Mouse (Mus musculus): ENCODE results near the gene Kif18b. TPM values are rescaled to one million over a fixed set of nuclear protein-coding genes. Genes with fewer than 3 reads are reported as not detected.

Gene Kif18b
- polyA plus RNA-seq, 1 experiment: 0.10 TPM

- TF ChIP-seq CTCF (IDR thresholded peaks at IDR 0.05; ENCODE audit: borderline replicate concordance, insufficient read depth, low read depth, low read length): no peak
- no peak for TF ChIP-seq POLR2A (IDR thresholded peaks at IDR 0.05; ENCODE audit: borderline replicate concordance, insufficient read depth, low read length)
- WGBS: 71% methylated on average over 4 of the region's 4 CpGs
- Histone ChIP-seq H3K4me1 (ENCODE audit: control insufficient read depth, insufficient read depth, low read length) (no peaks in the 10 kb centered on the region), H3K27me3 (ENCODE audit: control insufficient read depth, insufficient read depth, low read length) (no peaks in the 10 kb centered on the region), H3K27ac (ENCODE audit: insufficient read depth, low read length) (no peak overlapping the region), H3K4me3 (replicated peaks; ENCODE audit: insufficient read depth, low read depth, low read length) (no peak overlapping the region)
- no peak for DNase-seq
Measured at GRCm38 (mm10) chr11:102961082-102961481, 36.2 kb upstream of the Kif18b start.

DNA sequence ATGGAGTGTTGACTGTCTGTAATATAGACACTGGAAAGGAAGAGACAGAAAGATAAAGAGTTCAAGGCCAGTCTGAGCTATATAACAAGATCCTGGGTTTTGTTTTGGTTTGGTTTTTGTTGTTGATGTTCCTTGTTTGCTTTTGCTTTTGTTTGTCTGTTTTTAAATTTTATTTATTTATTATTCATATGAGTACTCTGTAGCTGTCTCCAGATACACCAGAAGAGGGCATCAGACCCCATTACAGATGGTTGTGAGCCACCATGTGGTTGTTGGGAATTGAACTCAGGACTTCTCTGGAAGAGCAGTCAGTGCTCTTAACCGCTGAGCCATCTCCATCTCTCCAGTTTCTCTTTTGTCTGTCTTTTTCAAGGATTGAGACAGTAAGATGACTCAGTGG lies 33.9 kb upstream of the Kif18b start:
- DNase-seq: no peak
- TF ChIP-seq POLR2A (IDR thresholded peaks at IDR 0.05; ENCODE audit: borderline replicate concordance, insufficient read depth, low read length) (no peak), CTCF (IDR thresholded peaks at IDR 0.05; ENCODE audit: borderline replicate concordance, insufficient read depth, low read depth, low read length) (no peak)
- H3K27me3 ChIP-seq (ENCODE audit: control insufficient read depth, insufficient read depth, low read length): no peaks in the 10 kb centered on the region
- no peak overlapping the region for H3K4me3 ChIP-seq (replicated peaks; ENCODE audit: insufficient read depth, low read depth, low read length)
- WGBS: 88% methylated on average over 1 of the region's 1 CpGs
- H3K4me1 ChIP-seq (ENCODE audit: control insufficient read depth, insufficient read depth, low read length): no peaks in the 10 kb centered on the region
- H3K27ac ChIP-seq (ENCODE audit: insufficient read depth, low read length): no peak overlapping the region

DNA sequence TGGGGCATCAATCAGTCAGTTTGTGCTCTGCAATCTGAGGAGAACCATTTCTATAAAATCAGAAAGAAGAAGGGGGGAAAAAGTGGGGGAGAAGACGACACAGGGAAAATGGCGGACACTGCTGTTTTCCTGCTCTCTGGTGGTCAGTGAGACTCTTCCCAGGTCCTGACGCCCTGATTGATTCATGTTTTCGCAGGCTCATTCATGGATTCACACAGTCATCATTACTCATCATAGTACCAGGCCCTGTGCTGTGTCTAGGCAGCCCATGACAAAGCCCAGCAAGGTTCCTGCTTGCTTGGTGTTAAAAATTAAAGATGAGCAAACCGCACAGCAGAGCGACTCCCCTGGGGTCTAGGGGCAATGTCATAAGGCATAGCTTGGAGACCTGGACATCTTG lies 33.5 kb upstream of the Kif18b start:
- no peaks in the 10 kb centered on the region for H3K27me3 ChIP-seq (ENCODE audit: control insufficient read depth, insufficient read depth, low read length)
- H3K4me3 ChIP-seq (replicated peaks; ENCODE audit: insufficient read depth, low read depth, low read length): no peak overlapping the region
- no peak for TF ChIP-seq POLR2A (IDR thresholded peaks at IDR 0.05; ENCODE audit: borderline replicate concordance, insufficient read depth, low read length)
- no peak for TF ChIP-seq CTCF (IDR thresholded peaks at IDR 0.05; ENCODE audit: borderline replicate concordance, insufficient read depth, low read depth, low read length)
- WGBS: 75% methylated on average over 6 of the region's 6 CpGs
- H3K27ac ChIP-seq (ENCODE audit: insufficient read depth, low read length): no peak overlapping the region
- no peak for DNase-seq
- no peaks in the 10 kb centered on the region for H3K4me1 ChIP-seq (ENCODE audit: control insufficient read depth, insufficient read depth, low read length)

DNA sequence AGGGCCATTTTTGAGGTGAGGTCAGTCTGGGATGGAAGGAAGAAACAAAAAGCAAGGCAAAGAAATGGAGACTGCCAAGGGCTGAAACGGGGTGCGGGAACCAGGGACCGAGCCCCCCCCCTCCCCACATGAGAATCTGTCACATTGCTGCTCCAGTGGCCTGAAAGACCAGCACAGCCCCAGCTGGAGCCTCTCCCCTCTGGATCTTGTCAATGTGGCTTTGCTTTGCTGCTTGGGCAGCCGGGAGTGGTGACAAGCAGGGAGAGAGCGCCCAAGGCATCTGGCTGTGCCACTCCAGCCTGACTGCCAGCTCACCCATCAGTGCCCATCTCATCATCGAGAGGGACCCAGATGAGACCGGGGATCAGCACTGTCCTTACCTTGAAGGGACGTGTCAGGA lies 32.8 kb upstream of the Kif18b start:
- no peak for DNase-seq
- Histone ChIP-seq H3K4me3 (replicated peaks; ENCODE audit: insufficient read depth, low read depth, low read length) (no peak overlapping the region), H3K4me1 (ENCODE audit: control insufficient read depth, insufficient read depth, low read length) (no peaks in the 10 kb centered on the region), H3K27me3 (ENCODE audit: control insufficient read depth, insufficient read depth, low read length) (no peaks in the 10 kb centered on the region), H3K27ac (ENCODE audit: insufficient read depth, low read length) (no peak overlapping the region)
- WGBS: 42% methylated on average over 8 of the region's 8 CpGs
- no peak for TF ChIP-seq CTCF (IDR thresholded peaks at IDR 0.05; ENCODE audit: borderline replicate concordance, insufficient read depth, low read depth, low read length)
- TF ChIP-seq POLR2A (IDR thresholded peaks at IDR 0.05; ENCODE audit: borderline replicate concordance, insufficient read depth, low read length): no peak

DNA sequence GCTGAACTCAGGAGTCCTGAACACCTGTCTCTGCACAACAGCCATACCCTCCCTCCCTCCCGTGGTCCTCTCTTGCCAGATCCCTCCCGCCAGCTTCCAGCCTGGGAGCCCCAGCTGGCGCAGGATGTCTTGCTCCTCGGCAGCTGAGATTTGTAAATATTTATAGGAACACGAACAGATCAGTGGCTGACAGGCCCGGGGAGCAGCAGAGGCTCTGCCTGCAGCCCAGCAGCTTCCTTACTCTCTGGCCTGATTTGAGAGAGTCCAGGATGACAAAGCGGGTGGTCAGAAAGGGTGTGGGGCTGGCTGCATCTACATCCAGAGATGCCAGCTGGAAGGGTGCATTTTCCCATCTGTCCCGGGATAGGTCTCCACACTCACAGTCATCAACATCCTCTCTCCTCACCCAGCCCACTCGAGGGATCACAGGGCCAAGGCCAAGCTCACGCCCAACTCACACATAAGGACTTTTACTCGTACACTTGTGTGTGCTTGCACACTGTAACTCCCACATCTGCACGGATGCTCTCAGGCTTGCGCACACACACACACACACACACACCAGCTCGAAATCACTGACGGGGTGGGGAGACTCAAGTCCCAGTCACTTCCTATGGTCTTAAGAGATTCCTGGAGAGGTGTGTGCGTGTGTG lies 32.2 kb upstream of the Kif18b start:
- H3K27ac ChIP-seq (ENCODE audit: insufficient read depth, low read length): no peak overlapping the region
- DNase-seq: no peak

GRCm38 (mm10) chr11:102952922-102953321 lies 28.0 kb upstream of the Kif18b start:
- TF ChIP-seq POLR2A (IDR thresholded peaks at IDR 0.05; ENCODE audit: borderline replicate concordance, insufficient read depth, low read length) (no peak), CTCF (IDR thresholded peaks at IDR 0.05; ENCODE audit: borderline replicate concordance, insufficient read depth, low read depth, low read length) (no peak)
- Histone ChIP-seq H3K27ac (ENCODE audit: insufficient read depth, low read length) (no peak overlapping the region), H3K27me3 (ENCODE audit: control insufficient read depth, insufficient read depth, low read length) (no peaks in the 10 kb centered on the region), H3K4me3 (replicated peaks; ENCODE audit: insufficient read depth, low read depth, low read length) (no peak overlapping the region), H3K4me1 (ENCODE audit: control insufficient read depth, insufficient read depth, low read length) (no peaks in the 10 kb centered on the region)
- DNase-seq: no peak
- 51% methylated on average over 6 of the region's 6 CpGs for WGBS

More for the DNA sequence above, 32.2 kb upstream of the Kif18b start:
- TF ChIP-seq CTCF (IDR thresholded peaks at IDR 0.05; ENCODE audit: borderline replicate concordance, insufficient read depth, low read depth, low read length) (no peak), POLR2A (IDR thresholded peaks at IDR 0.05; ENCODE audit: borderline replicate concordance, insufficient read depth, low read length) (no peak)
- no peaks in the 10 kb centered on the region for H3K4me1 ChIP-seq (ENCODE audit: control insufficient read depth, insufficient read depth, low read length)
- WGBS: 43% methylated on average over 16 of the region's 16 CpGs
- no peak overlapping the region for H3K4me3 ChIP-seq (replicated peaks; ENCODE audit: insufficient read depth, low read depth, low read length)
- no peaks in the 10 kb centered on the region for H3K27me3 ChIP-seq (ENCODE audit: control insufficient read depth, insufficient read depth, low read length)

DNA sequence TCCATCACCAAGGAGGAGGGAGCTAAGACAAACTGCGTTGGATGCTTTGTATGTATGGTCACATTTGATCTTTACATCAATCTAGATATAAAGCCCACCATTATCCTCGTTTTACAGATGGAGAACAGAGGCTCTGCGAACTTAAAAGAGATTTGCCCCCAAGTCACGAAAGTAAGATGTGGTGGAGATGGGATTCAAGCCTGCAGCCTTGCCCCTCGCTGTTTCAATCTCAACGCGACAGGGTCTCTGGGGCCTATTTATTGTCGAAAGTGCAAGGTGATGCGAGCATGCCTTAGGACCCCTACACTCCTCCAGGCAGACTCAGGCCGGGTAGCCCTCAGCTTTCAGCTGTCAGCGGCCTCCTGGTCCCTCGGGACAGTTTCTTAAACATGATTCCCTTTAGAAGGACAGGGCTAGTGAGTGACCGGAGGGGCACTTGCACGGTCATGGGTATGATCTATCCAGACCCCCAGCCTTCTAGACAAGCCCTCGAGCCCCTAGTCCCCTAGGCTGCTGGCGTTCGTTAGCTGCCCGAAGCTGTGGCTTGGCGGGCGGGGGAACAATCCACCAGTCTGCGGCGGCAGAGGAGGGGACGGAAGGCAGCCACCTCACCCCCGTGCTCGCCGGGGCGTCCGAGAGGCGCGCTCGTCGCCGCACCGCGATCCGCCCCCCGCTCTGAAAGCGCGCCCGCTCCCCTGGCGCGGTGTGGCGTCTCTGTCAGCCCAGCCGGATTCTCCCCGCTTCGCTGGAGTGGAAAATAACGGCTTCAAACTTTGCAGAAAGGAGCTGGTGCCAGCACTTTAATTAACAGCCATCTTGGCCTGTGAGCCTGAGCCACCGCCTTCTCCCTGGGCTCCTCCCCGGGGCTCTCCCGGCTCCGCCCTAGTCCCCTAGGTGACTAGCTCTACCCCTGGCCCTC lies 23.4 kb upstream of the Kif18b start:
- peak overlapping the region; percentile 25 for H3K4me3 ChIP-seq (replicated peaks; ENCODE audit: insufficient read depth, low read depth, low read length)
- WGBS: 10% methylated on average over 51 of the region's 51 CpGs
- no peak overlapping the region for H3K27ac ChIP-seq (ENCODE audit: insufficient read depth, low read length)
- peak; percentile 23 to 26 for DNase-seq
- no peaks in the 10 kb centered on the region; the same call in 1 of the 2 replicates for H3K27me3 ChIP-seq (ENCODE audit: control insufficient read depth, insufficient read depth, low read length)
- TF ChIP-seq POLR2A (IDR thresholded peaks at IDR 0.05; ENCODE audit: borderline replicate concordance, insufficient read depth, low read length) (no peak), CTCF (IDR thresholded peaks at IDR 0.05; ENCODE audit: borderline replicate concordance, insufficient read depth, low read depth, low read length) (no peak)
- no peaks in the 10 kb centered on the region for H3K4me1 ChIP-seq (ENCODE audit: control insufficient read depth, insufficient read depth, low read length)

DNA sequence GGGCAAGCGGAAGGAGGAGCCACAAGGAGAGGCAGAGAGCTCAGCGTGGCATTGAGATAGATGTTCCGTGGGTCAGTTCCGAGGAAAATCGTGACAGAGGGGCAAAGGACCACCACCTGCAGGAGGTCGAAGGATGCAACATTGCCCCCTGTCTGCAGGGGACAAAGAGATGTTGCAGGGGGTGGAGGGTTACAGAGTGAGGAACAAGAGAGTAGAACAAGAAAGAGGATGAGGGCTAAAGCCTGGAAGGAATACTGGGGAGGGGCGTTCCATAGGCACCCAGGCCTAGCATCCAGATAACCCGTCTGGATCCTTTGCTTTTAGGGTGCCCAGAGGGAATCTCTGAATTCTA lies 22.0 kb upstream of the Kif18b start:
- no peak for TF ChIP-seq CTCF (IDR thresholded peaks at IDR 0.05; ENCODE audit: borderline replicate concordance, insufficient read depth, low read depth, low read length)
- TF ChIP-seq POLR2A (IDR thresholded peaks at IDR 0.05; ENCODE audit: borderline replicate concordance, insufficient read depth, low read length): no peak
- DNase-seq: no peak
- Histone ChIP-seq H3K4me3 (replicated peaks; ENCODE audit: insufficient read depth, low read depth, low read length) (no peak overlapping the region), H3K4me1 (ENCODE audit: control insufficient read depth, insufficient read depth, low read length) (no peaks in the 10 kb centered on the region), H3K27ac (ENCODE audit: insufficient read depth, low read length) (no peak overlapping the region), H3K27me3 (ENCODE audit: control insufficient read depth, insufficient read depth, low read length) (no peaks in the 10 kb centered on the region; the same call in 1 of the 2 replicates)
- WGBS: 18% methylated on average over 8 of the region's 8 CpGs
